Mouse (Mus musculus) myocyte (in vitro differentiated cells): Measurements from ENCODE around the gene Ccr2. TPM values are rescaled to one million over a fixed set of nuclear protein-coding genes. Genes with fewer than 3 reads are reported as not detected.
"Not testable (repeated sequence)": the region's sequence is repeated elsewhere in the genome, so short reads cannot be mapped to it uniquely, and the experiment has no call there.

Experiments
- H3K27me3 ChIP-seq: one replicate; pipeline ENCODE4 v1.6.1; 2011; ENCODE audit not compliant: control insufficient read depth, insufficient read depth, insufficient read length
- H3K36me3 ChIP-seq: one replicate; pipeline ENCODE4 v1.6.1; 2011; ENCODE audit not compliant: control insufficient read depth, insufficient read depth
- H3K4me2 ChIP-seq: one replicate; pipeline ENCODE4 v1.6.1; 2011; ENCODE audit warnings: low read depth, control low read depth
- H3K4me3 ChIP-seq: one replicate; pipeline ENCODE4 v1.5.1; 2011; ENCODE audit warnings: mild to moderate bottlenecking, control low read depth, moderate library complexity
- H3K79me2 ChIP-seq: one replicate; pipeline ENCODE4 v1.6.1; 2011; ENCODE audit not compliant: control insufficient read depth, insufficient read depth
- H3ac ChIP-seq: one replicate; pipeline ENCODE4 v1.6.1; 2011; ENCODE audit not compliant: control insufficient read depth, insufficient read length
- CEBPB ChIP-seq: IDR thresholded peaks from 2 replicates; pipeline ENCODE4 v1.6.1; 2011; ENCODE audit warnings: mild to moderate bottlenecking, moderate library complexity; ENCODE audit not compliant: poor library complexity, insufficient read depth, severe bottlenecking
- E2F4 ChIP-seq: IDR thresholded peaks from one replicate; pipeline ENCODE4 v1.6.1; 2011; ENCODE audit warnings: mild to moderate bottlenecking, control low read depth, moderate library complexity; ENCODE audit not compliant: insufficient read depth
- MAX ChIP-seq: IDR thresholded peaks from one replicate; pipeline ENCODE4 v1.6.1; 2011; ENCODE audit warnings: low read depth, mild to moderate bottlenecking, control low read depth
- MYOD1 ChIP-seq, 3 experiments: IDR thresholded peaks; one replicate each; pipeline ENCODE4 v1.6.1; 2011; ENCODE audit warnings: control low read depth in 2 of 3, low read depth in 2 of 3, mild to moderate bottlenecking in 2 of 3, moderate library complexity in 1 of 3; ENCODE audit not compliant: insufficient read length in 2 of 3, control insufficient read depth in 1 of 3
- MYOG ChIP-seq, 3 experiments: IDR thresholded peaks; one replicate each; pipeline ENCODE4 v1.6.1; 2011; ENCODE audit warnings: control low read depth in 2 of 3, low read depth in 2 of 3, mild to moderate bottlenecking in 2 of 3; ENCODE audit not compliant: insufficient read length in 2 of 3, control insufficient read depth in 1 of 3, insufficient read depth in 1 of 3
- POLR2A ChIP-seq: IDR thresholded peaks from one replicate; pipeline ENCODE4 v1.6.1; 2011; ENCODE audit warnings: low read depth, mild to moderate bottlenecking, control low read depth, moderate library complexity; ENCODE audit not compliant: insufficient read length
- POLR2AphosphoS2 ChIP-seq: IDR thresholded peaks from one replicate; pipeline ENCODE4 v1.6.1; 2011; ENCODE audit warnings: low read depth, control low read depth; ENCODE audit not compliant: insufficient read length
- REST ChIP-seq: IDR thresholded peaks from one replicate; pipeline ENCODE4 v1.6.1; 2011; ENCODE audit warnings: mild to moderate bottlenecking, control low read depth, moderate library complexity; ENCODE audit not compliant: insufficient read depth, insufficient read length
- SRF ChIP-seq: IDR thresholded peaks from one replicate; pipeline ENCODE4 v1.6.1; 2011; ENCODE audit warnings: low read depth; ENCODE audit not compliant: control insufficient read depth, insufficient read length
- TCF12 ChIP-seq: IDR thresholded peaks from one replicate; pipeline ENCODE4 v1.6.1; 2011; ENCODE audit warnings: mild to moderate bottlenecking, control low read depth; ENCODE audit not compliant: poor library complexity, insufficient read depth, severe bottlenecking
- TCF3 ChIP-seq: IDR thresholded peaks from one replicate; pipeline ENCODE4 v1.6.1; 2011; ENCODE audit warnings: low read depth, control low read depth; ENCODE audit not compliant: insufficient read length
- USF1 ChIP-seq: IDR thresholded peaks from one replicate; pipeline ENCODE4 v1.6.1; 2011; ENCODE audit warnings: low read depth, mild to moderate bottlenecking, control low read depth, moderate library complexity
- polyA plus RNA-seq: library from polyadenylated mRNA; unstranded; fragments of >200 nt; fragmentation: generic; extraction: Trizol; gene quantifications from one replicate; pipeline ENCODE4 v1.2.1, GENCODE M21; 2012; ENCODE audit warnings: missing spikeins

Gene Ccr2
- not detected for polyA plus RNA-seq

- Histone ChIP-seq H3K4me3 (no peak within 1 kb of the TSS), H3K79me2 (no peaks in the 10 kb centered on the region)
- TF ChIP-seq MYOD1 (IDR thresholded peaks at IDR 0.05; ENCODE audit: control insufficient read depth in 1 of 3, insufficient read length in 2 of 3, low read depth in 2 of 3) (no peak), SRF (no peak), USF1 (no peak), E2F4 (no peak), CEBPB (no peak), POLR2A (no peak), REST (no peak), MAX (no peak), MYOG (IDR thresholded peaks at IDR 0.05; ENCODE audit: control insufficient read depth in 1 of 3, insufficient read depth in 1 of 3, insufficient read length in 2 of 3, low read depth in 2 of 3) (no peak), TCF3 (no peak), POLR2AphosphoS2 (no peak), TCF12 (no peak)
These were observed at the start of gene Ccr2 for GRCm38 (mm10) chr9:124101723-124102122. Ccr2 (plus strand) TSS chr9:124101950.

GRCm38 (mm10) chr9:124053532-124053931, 48.2 kb upstream of the Ccr2 start:
- TF ChIP-seq MAX (no peak), E2F4 (no peak), TCF12 (no peak), MYOD1 (IDR thresholded peaks at IDR 0.05; ENCODE audit: control insufficient read depth in 1 of 3, insufficient read length in 2 of 3, low read depth in 2 of 3) (no peak), USF1 (no peak), CEBPB (no peak), SRF (no peak), REST (no peak), POLR2AphosphoS2 (no peak), TCF3 (no peak), POLR2A (no peak), MYOG (IDR thresholded peaks at IDR 0.05; ENCODE audit: control insufficient read depth in 1 of 3, insufficient read depth in 1 of 3, insufficient read length in 2 of 3, low read depth in 2 of 3) (no peak)
- Histone ChIP-seq H3K4me2 (no peak overlapping the region), H3K36me3 (no peaks in the 10 kb centered on the region), H3ac (no peak overlapping the region), H3K27me3 (no peaks in the 10 kb centered on the region), H3K4me3 (no peak overlapping the region), H3K79me2 (no peaks in the 10 kb centered on the region)

More at GRCm38 (mm10) chr9:124101723-124102122, at the start of gene Ccr2:
- H3K27me3 ChIP-seq: no peaks in the 10 kb centered on the region
- no peaks in the 10 kb centered on the region for H3K36me3 ChIP-seq
- H3K4me2 ChIP-seq: no peak within 1 kb of the TSS
- H3ac ChIP-seq: no peak within 1 kb of the TSS

- no peak for TF ChIP-seq REST
- no peak for TF ChIP-seq MYOG (IDR thresholded peaks at IDR 0.05; ENCODE audit: control insufficient read depth in 1 of 3, insufficient read depth in 1 of 3, insufficient read length in 2 of 3, low read depth in 2 of 3)
- no peak for TF ChIP-seq TCF12
- TF ChIP-seq MAX: no peak
- no peak for TF ChIP-seq SRF
- no peak for TF ChIP-seq MYOD1 (IDR thresholded peaks at IDR 0.05; ENCODE audit: control insufficient read depth in 1 of 3, insufficient read length in 2 of 3, low read depth in 2 of 3)
- no peak for TF ChIP-seq TCF3
- no peak for TF ChIP-seq USF1
- TF ChIP-seq CEBPB: no peak
- TF ChIP-seq E2F4: no peak
- no peak for TF ChIP-seq POLR2AphosphoS2
- TF ChIP-seq POLR2A: no peak
- Histone ChIP-seq H3K36me3 (no peaks in the 10 kb centered on the region), H3K79me2 (no peaks in the 10 kb centered on the region), H3K4me2 (no peak overlapping the region), H3ac (no peak overlapping the region), H3K4me3 (no peak overlapping the region), H3K27me3 (no peaks in the 10 kb centered on the region)
These were observed 45.5 kb upstream of the Ccr2 start for GRCm38 (mm10) chr9:124056158-124056709.

GRCm38 (mm10) chr9:124059660-124060352, 41.9 kb upstream of the Ccr2 start:
- Histone ChIP-seq H3K27me3 (no peaks in the 10 kb centered on the region), H3K4me3 (no peak overlapping the region), H3ac (no peak overlapping the region), H3K36me3 (no peaks in the 10 kb centered on the region), H3K79me2 (no peaks in the 10 kb centered on the region), H3K4me2 (no peak overlapping the region)
- TF ChIP-seq MYOD1 (IDR thresholded peaks at IDR 0.05; ENCODE audit: control insufficient read depth in 1 of 3, insufficient read length in 2 of 3, low read depth in 2 of 3): no peak
- TF ChIP-seq POLR2A: no peak
- no peak for TF ChIP-seq SRF
- TF ChIP-seq USF1: no peak
- TF ChIP-seq E2F4: no peak
- TF ChIP-seq REST: no peak
- no peak for TF ChIP-seq MYOG (IDR thresholded peaks at IDR 0.05; ENCODE audit: control insufficient read depth in 1 of 3, insufficient read depth in 1 of 3, insufficient read length in 2 of 3, low read depth in 2 of 3)
- no peak for TF ChIP-seq MAX
- no peak for TF ChIP-seq TCF3
- no peak for TF ChIP-seq CEBPB

- H3K4me3 ChIP-seq, H3K4me2 ChIP-seq, H3K36me3 ChIP-seq, H3K79me2 ChIP-seq, H3ac ChIP-seq, H3K27me3 ChIP-seq: not testable (repeated sequence)
These were observed 40.0 kb upstream of the Ccr2 start for GRCm38 (mm10) chr9:124061474-124062432.
